In the genomic region with DNA sequence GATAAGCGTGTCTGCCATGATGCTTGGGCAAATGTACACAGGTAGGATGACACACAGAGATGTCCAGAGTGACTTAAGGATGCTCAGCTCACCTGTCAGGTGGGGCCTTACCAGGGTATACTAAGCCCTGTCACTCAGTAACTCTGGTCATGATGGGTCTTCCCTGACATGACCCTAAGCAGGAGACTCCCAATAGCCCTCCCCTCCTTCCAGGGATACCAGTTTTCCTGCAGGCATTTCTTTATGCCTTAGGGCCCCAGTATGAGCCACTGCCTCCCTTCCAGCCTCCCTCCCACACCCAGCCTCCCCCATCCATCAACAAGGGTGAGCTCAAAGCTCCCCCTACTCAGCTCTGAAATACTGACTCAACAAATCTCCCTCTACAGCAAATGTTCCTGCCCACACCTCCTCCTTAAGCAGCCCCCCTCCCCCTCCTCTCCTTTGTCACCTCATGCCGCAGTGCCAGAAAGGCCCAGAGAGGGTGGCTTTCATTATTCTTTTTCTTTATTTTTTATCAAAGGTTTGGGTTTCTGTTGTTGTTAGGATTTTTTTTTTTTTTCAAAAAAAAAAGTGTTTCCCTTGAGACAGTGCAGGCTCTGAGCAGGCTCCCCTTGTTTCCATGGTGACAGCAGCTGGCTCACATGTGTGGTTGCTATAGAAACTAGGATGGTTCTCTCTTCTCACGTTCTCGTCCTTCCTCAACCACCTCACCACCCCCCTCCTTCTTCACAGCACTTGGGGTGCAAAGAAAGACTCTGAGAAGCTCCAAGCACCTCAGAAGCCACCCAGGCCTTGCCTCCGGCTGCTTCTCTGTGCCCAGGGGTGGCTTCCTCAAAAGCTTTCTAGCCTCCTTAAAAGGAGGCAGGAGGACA, we compare ENCODE assay signal across 8 mouse cellular contexts.
DNase-seq lines count a peak whose midpoint lies in the region; ATAC-seq and TF ChIP-seq lines count a peak whose summit lies in the region.

No protein-coding gene starts in this region.

- ATAC-seq in hindbrain, embryonic 15.5 days (ENCODE audit: low FRiP score, low read depth), result peak; percentile 80
- peak; percentile 86 for ATAC-seq in midbrain, embryonic 16.5 days

- H3K9me3 ChIP-seq in hindbrain, embryonic 15.5 days, result no peaks in the 10 kb centered on the region
- H3K9me3 ChIP-seq in midbrain, embryonic 16.5 days (replicated peaks; ENCODE audit: control insufficient read depth, low read length, poor library complexity, severe bottlenecking), result no peaks in the 10 kb centered on the region; the same call in 1 of the 2 replicates

- H3K36me3 ChIP-seq in hindbrain, embryonic 15.5 days, result no peaks in the 10 kb centered on the region
- no peaks in the 10 kb centered on the region for H3K36me3 ChIP-seq in midbrain, embryonic 16.5 days (ENCODE audit: control insufficient read depth, insufficient read depth, low read length)

- DNase-seq in gastrocnemius, adult 2 months, result no peak
- no peak for DNase-seq in gastrocnemius, postnatal 14 days
- peak; percentile 72 to 80 for DNase-seq in B cell, adult 2 months
- DNase-seq in embryo, embryonic 11.5 days (ENCODE audit: low read depth, low spot score), result peak; percentile 66
- peak; percentile 78 for DNase-seq in thymus, postnatal 14 days
- DNase-seq in cerebellum, postnatal 4 days (ENCODE audit: low spot score in 2 of 2), result no peak

- H3K9ac ChIP-seq in hindbrain, embryonic 15.5 days, result peak overlapping the region; percentile 20; the same call in 1 of the 2 replicates
- H3K9ac ChIP-seq in midbrain, embryonic 16.5 days (ENCODE audit: low read depth, low read length), result peak overlapping the region; percentile 56

- no peak for TF ChIP-seq CTCF in gastrocnemius, adult 2 months (IDR thresholded peaks at IDR 0.05)

- peaks cover 97% of the 10 kb centered on the region for H3K4me1 ChIP-seq in hindbrain, embryonic 15.5 days (replicated peaks)
- H3K4me1 ChIP-seq in midbrain, embryonic 16.5 days (ENCODE audit: control insufficient read depth, insufficient read depth, low read length), result peaks cover 93% of the 10 kb centered on the region

- peak overlapping the region; percentile 28; the same call in 1 of the 2 replicates for H3K27ac ChIP-seq in gastrocnemius, adult 2 months
- peak overlapping the region; percentile 97 for H3K27ac ChIP-seq in hindbrain, embryonic 15.5 days (replicated peaks)
- H3K27ac ChIP-seq in midbrain, embryonic 16.5 days (ENCODE audit: low read length), result peak overlapping the region; percentile 99

- H3K4me3 ChIP-seq in gastrocnemius, adult 2 months, result no peak overlapping the region
- no peak overlapping the region for H3K4me3 ChIP-seq in hindbrain, embryonic 15.5 days
- H3K4me3 ChIP-seq in midbrain, embryonic 16.5 days (ENCODE audit: low read depth, low read length), result peak overlapping the region; percentile 23; the same call in 1 of the 2 replicates

- H3K27me3 ChIP-seq in hindbrain, embryonic 15.5 days, result no peaks in the 10 kb centered on the region
- H3K27me3 ChIP-seq in midbrain, embryonic 16.5 days (ENCODE audit: control insufficient read depth, insufficient read depth, low read depth, low read length), result no peaks in the 10 kb centered on the region

- intact Hi-C loops in gastrocnemius, adult 2 months (cut with DNase I), result no loop called here
- intact Hi-C loops in gastrocnemius, postnatal 14 days (cut with DNase I; ENCODE audit: low total_unique reads), result loop anchor here (5.0 kb wide), 1 partner anchor 75 kb away; the partner anchor contains the start of gene Irf2bpl

- H3K4me2 ChIP-seq in hindbrain, embryonic 15.5 days, result peak overlapping the region; percentile 45
- H3K4me2 ChIP-seq in midbrain, embryonic 16.5 days (ENCODE audit: low read length), result peak overlapping the region; percentile 55

- 7% methylated on average over 5 of the region's 5 CpGs for WGBS in hindbrain, embryonic 15.5 days
- 8% methylated on average over 5 of the region's 5 CpGs for WGBS in midbrain, embryonic 16.5 days

Comparison
In these comparisons a context has a peak if more than half of its experiments do, and no peak if none do; other contexts are left out.
1. DNase-seq: peak in B cell, adult 2 months (2 of 2), embryo, embryonic 11.5 days (single experiment) and thymus, postnatal 14 days (single experiment); none in gastrocnemius, adult 2 months (single experiment), gastrocnemius, postnatal 14 days (single experiment) and cerebellum, postnatal 4 days (0 of 2).
2. H3K27ac ChIP-seq: peak in every context shown above with its lines; median percentile 99 in midbrain, embryonic 16.5 days; 97 in hindbrain, embryonic 15.5 days; 28 in gastrocnemius, adult 2 months.